Mouse (Mus musculus) intestine, embryonic 15.5 days (tissue): Measurements from ENCODE around the gene Ermp1. TPM values are rescaled to one million over a fixed set of nuclear protein-coding genes. Genes with fewer than 3 reads are reported as not detected.

Source experiments
- ATAC-seq: fragments of 200-750 bp; cut with Nextera tagmentation; 2 replicates; pipeline ENCODE4 v1.8.0; 2017; ENCODE audit warnings: moderate TSS enrichment, moderate library complexity
- H3K27ac ChIP-seq: fragments of 300-500 bp; sonication (generic); 2 replicates; pipeline ENCODE4 v1.5.1; 2015; ENCODE audit warnings: mild to moderate bottlenecking, inconsistent platforms
- H3K27me3 ChIP-seq: fragments of 300-500 bp; sonication (generic); replicated peaks from 2 replicates; pipeline ENCODE4 v1.6.1; 2015; ENCODE audit warnings: inconsistent platforms
- H3K36me3 ChIP-seq: fragments of 300-500 bp; sonication (generic); 2 replicates; pipeline ENCODE4 v1.6.1; 2015; ENCODE audit warnings: inconsistent platforms
- H3K4me1 ChIP-seq: fragments of 300-500 bp; sonication (generic); replicated peaks from 2 replicates; pipeline ENCODE4 v1.6.1; 2015; ENCODE audit warnings: inconsistent platforms
- H3K4me2 ChIP-seq: fragments of 300-500 bp; sonication (generic); replicated peaks from 2 replicates; pipeline ENCODE4 v1.6.1; 2015; ENCODE audit warnings: mild to moderate bottlenecking, inconsistent platforms
- H3K4me3 ChIP-seq: fragments of 300-500 bp; sonication (generic); replicated peaks from 2 replicates; pipeline ENCODE4 v1.5.1; 2015; ENCODE audit warnings: inconsistent platforms
- H3K9ac ChIP-seq: fragments of 300-500 bp; sonication (generic); 2 replicates; pipeline ENCODE4 v1.6.1; 2015; ENCODE audit warnings: inconsistent platforms
- H3K9me3 ChIP-seq: fragments of 300-500 bp; sonication (generic); 2 replicates; pipeline ENCODE4 v1.6.1; 2016; ENCODE audit warnings: inconsistent platforms
- WGBS: fragments of 180-500 bp; shearing (Covaris S2); methylation state at CpG from one replicate; pipeline ENCODE4 v1.1.7; 2015; 5-methylcytosine and 5-hydroxymethylcytosine counted together
- polyA plus RNA-seq: library from polyadenylated mRNA; unstranded; fragments of >200 nt; fragmentation: Nextera tagmentation; extraction: Ambion mirVana; gene quantifications from 2 replicates; pipeline ENCODE4 v1.2.1, GENCODE M21; 2015

The Ermp1 gene
- polyA plus RNA-seq, 1 experiment from 2014 or later, result 10.8 TPM

GRCm38 (mm10) chr19:29566512-29566911 is 81.7 kb downstream of the Ermp1 start:
- Histone ChIP-seq H3K27ac (no peak overlapping the region), H3K27me3 (no peaks in the 10 kb centered on the region), H3K4me1 (no peaks in the 10 kb centered on the region), H3K9me3 (no peaks in the 10 kb centered on the region), H3K36me3 (peaks cover 8% of the 10 kb centered on the region; the same call in 1 of the 2 replicates), H3K4me3 (no peak overlapping the region), H3K9ac (no peak overlapping the region), H3K4me2 (no peak overlapping the region)
- 88% methylated on average over 1 of the region's 1 CpGs for WGBS
- no peak for ATAC-seq

GRCm38 (mm10) chr19:29563258-29563779 is 84.9 kb downstream of the Ermp1 start:
- peak; percentile 63 for ATAC-seq
- H3K36me3 ChIP-seq, result no peaks in the 10 kb centered on the region
- no peak overlapping the region for H3K27ac ChIP-seq
- H3K4me2 ChIP-seq, result no peak overlapping the region
- H3K4me3 ChIP-seq, result no peak overlapping the region
- WGBS, result 70% methylated on average over 7 of the region's 7 CpGs
- no peaks in the 10 kb centered on the region for H3K4me1 ChIP-seq
- H3K9me3 ChIP-seq, result no peaks in the 10 kb centered on the region
- no peaks in the 10 kb centered on the region for H3K27me3 ChIP-seq
- no peak overlapping the region for H3K9ac ChIP-seq

GRCm38 (mm10) chr19:29562603-29563002 is 85.6 kb downstream of the Ermp1 start:
- Histone ChIP-seq H3K36me3 (no peaks in the 10 kb centered on the region), H3K27me3 (no peaks in the 10 kb centered on the region), H3K9ac (no peak overlapping the region), H3K9me3 (no peaks in the 10 kb centered on the region), H3K4me1 (no peaks in the 10 kb centered on the region), H3K4me2 (no peak overlapping the region), H3K4me3 (no peak overlapping the region), H3K27ac (no peak overlapping the region)
- WGBS, result 52% methylated on average over 3 of the region's 3 CpGs
- ATAC-seq, result no peak

- Histone ChIP-seq H3K4me1 (no peaks in the 10 kb centered on the region), H3K4me2 (no peak overlapping the region), H3K27ac (no peak overlapping the region), H3K27me3 (no peaks in the 10 kb centered on the region), H3K4me3 (no peak overlapping the region), H3K36me3 (no peaks in the 10 kb centered on the region), H3K9me3 (no peaks in the 10 kb centered on the region), H3K9ac (no peak overlapping the region)
- ATAC-seq, result no peak
- WGBS, result 72% methylated on average over 4 of the region's 4 CpGs
These were observed 86.0 kb downstream of the Ermp1 start for GRCm38 (mm10) chr19:29562166-29562565.

Other genes with a start within 250 kb of the Ermp1 start
- gene Pdcd1lg2, start 237.5 kb downstream of the Ermp1 start, polyA plus RNA-seq, result not detected in 2 replicates
- gene Ric1, start 126.1 kb downstream of the Ermp1 start, polyA plus RNA-seq, result 11.9 and 12.3 TPM in 2 replicates
- not detected in 2 replicates for gene Mlana, start 49.4 kb upstream of the Ermp1 start, polyA plus RNA-seq
- 4.0 and 4.3 TPM in 2 replicates for gene 9930021J03Rik, start 157.6 kb upstream of the Ermp1 start, polyA plus RNA-seq
- 12.1 and 12.9 TPM in 2 replicates for gene Ranbp6, start 164.6 kb upstream of the Ermp1 start, polyA plus RNA-seq